Mouse (Mus musculus) embryonic facial prominence, embryonic 11.5 days (tissue): ENCODE measurements at regions not wholly inside any gene's neighbourhood (a gene's known extent, or its start where the extent isn't known, plus 50 kb on each side); places are given as distances from the start of the nearest gene placed in this dataset.
A peak's percentile ranks its signal among the peaks of the same experiment; 100 is the strongest.

Experiments
- ATAC-seq: fragments of 200-750 bp; cut with Nextera tagmentation; replicated peaks from 2 replicates; pipeline ENCODE4 v1.8.0; 2017; ENCODE audit warnings: low read depth; ENCODE audit not compliant: insufficient number of reproducible peaks, low FRiP score, low TSS enrichment
- DNase-seq: peaks from one replicate; pipeline ENCODE4 v3.0.0-alpha.2; 2015; ENCODE audit warnings: low spot score
- H3K27ac ChIP-seq: fragments of 300-500 bp; sonication (generic); replicated peaks from 2 replicates; pipeline ENCODE4 v1.5.1; 2014; ENCODE audit warnings: mild to moderate bottlenecking, low read depth, low read length, control low read depth
- H3K27me3 ChIP-seq: fragments of 300-500 bp; sonication (generic); 2 replicates; pipeline ENCODE4 v1.6.1; 2014; ENCODE audit warnings: mild to moderate bottlenecking, low read length, moderate library complexity, mixed read lengths; ENCODE audit not compliant: control insufficient read depth, insufficient read depth
- H3K36me3 ChIP-seq: fragments of 300-500 bp; sonication (generic); replicated peaks from 2 replicates; pipeline ENCODE4 v1.6.1; 2014; ENCODE audit warnings: low read depth, mild to moderate bottlenecking, low read length, moderate library complexity, mixed read lengths; ENCODE audit not compliant: control insufficient read depth, insufficient read depth
- H3K4me1 ChIP-seq: fragments of 300-500 bp; sonication (generic); 2 replicates; pipeline ENCODE4 v1.6.1; 2014; ENCODE audit warnings: low read length, mixed read lengths; ENCODE audit not compliant: control insufficient read depth, insufficient read depth
- H3K4me2 ChIP-seq: fragments of 300-500 bp; sonication (generic); 2 replicates; pipeline ENCODE4 v1.6.1; 2014; ENCODE audit warnings: low read depth, mild to moderate bottlenecking, control low read depth, low read length, moderate library complexity
- H3K4me3 ChIP-seq: fragments of 300-500 bp; sonication (generic); 2 replicates; pipeline ENCODE4 v1.5.1; 2014; ENCODE audit warnings: low read depth, low read length, control low read depth
- H3K9ac ChIP-seq: fragments of 300-500 bp; sonication (generic); replicated peaks from 2 replicates; pipeline ENCODE4 v1.6.1; 2014; ENCODE audit warnings: mild to moderate bottlenecking, control low read depth, low read length
- H3K9me3 ChIP-seq: fragments of 300-500 bp; sonication (generic); replicated peaks from 2 replicates; pipeline ENCODE4 v1.6.1; 2016; ENCODE audit warnings: mild to moderate bottlenecking, low read length, inconsistent platforms, mixed read lengths; ENCODE audit not compliant: control insufficient read depth
- whole genome bisulfite sequencing: fragments of 180-500 bp; shearing (Covaris S2); extraction: QIAGEN DNeasy Blood & Tissue Kit; methylation state at CpG from one replicate; pipeline ENCODE4 v1.1.7; 2014; 5-methylcytosine and 5-hydroxymethylcytosine counted together

DNA sequence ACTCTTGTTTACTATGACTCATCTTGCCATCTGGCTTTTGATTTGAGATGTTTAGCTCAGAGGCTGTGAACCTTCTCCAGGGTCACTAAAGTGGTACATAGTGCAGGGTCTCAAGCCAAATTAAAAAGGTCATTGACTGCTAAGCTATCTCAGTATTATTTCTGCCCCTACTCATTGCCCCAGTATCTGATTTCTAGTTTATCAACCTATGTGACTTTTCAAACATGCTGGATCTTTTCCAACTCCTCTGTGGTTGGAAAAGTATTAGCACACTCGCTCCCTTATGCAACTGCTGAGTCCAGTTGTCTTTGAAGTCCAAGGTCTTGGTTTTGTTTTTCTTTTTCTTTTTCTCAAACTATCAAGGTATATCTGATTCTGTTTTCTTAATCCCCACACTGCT lies 301.0 kb downstream of the Pdzph1 start:
- DNase-seq = no peak
- Histone ChIP-seq H3K4me1 (no peaks in the 10 kb centered on the region), H3K9ac (no peak overlapping the region), H3K4me3 (no peak overlapping the region), H3K27me3 (no peaks in the 10 kb centered on the region), H3K36me3 (no peaks in the 10 kb centered on the region), H3K4me2 (no peak overlapping the region), H3K27ac (no peak overlapping the region), H3K9me3 (no peaks in the 10 kb centered on the region)
- no peak for ATAC-seq
- WGBS = 64% methylated on average over 1 of the region's 1 CpGs

DNA sequence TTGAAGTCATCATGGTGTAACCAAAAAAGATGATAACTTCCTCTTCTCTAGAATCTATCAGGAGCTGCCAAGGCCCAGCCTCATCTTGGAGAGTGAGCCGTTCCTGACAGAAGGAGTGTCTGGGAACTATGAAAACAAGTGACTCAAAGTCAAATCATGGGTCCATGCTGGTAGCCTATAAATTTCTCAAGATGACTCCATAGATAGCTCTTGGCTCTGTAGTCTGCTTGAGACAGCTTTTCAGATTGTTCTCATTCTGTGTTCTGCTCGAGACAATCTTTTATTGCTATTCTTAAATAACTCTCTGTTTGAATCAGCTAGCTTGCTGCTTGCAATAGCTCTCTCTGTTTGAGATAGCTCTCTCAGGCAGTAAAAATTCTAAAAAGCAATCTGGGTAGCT lies 318.9 kb downstream of the Pdzph1 start:
- Histone ChIP-seq H3K4me1 (no peaks in the 10 kb centered on the region), H3K9me3 (no peaks in the 10 kb centered on the region), H3K27me3 (no peaks in the 10 kb centered on the region), H3K27ac (no peak overlapping the region), H3K4me3 (no peak overlapping the region), H3K9ac (no peak overlapping the region), H3K36me3 (no peaks in the 10 kb centered on the region), H3K4me2 (no peak overlapping the region)
- ATAC-seq = no peak
- DNase-seq = no peak
- 72% methylated on average over 2 of the region's 2 CpGs for WGBS

DNA sequence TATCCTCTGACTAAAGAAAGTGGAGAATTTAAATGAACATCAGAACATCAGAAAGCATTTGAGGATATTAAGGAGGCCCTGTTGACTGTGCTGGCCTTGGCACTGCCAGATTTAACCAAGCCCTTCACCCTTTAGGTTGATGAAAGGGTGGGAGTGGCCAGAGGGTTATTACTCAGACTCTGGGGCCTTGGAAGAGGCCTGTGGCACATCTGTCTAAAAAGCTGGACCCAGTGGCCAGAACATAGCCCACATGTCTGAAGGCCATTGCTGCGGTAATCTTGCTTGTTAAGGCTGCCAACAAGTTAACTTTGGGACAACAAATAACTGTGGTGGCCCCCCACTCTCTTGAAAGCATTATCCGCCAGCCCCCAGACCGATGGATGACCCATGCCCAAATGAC lies 323.1 kb downstream of the Pdzph1 start:
- Histone ChIP-seq H3K27ac (no peak overlapping the region), H3K9ac (no peak overlapping the region), H3K4me1 (no peaks in the 10 kb centered on the region), H3K9me3 (no peaks in the 10 kb centered on the region), H3K4me3 (no peak overlapping the region), H3K4me2 (no peak overlapping the region), H3K27me3 (no peaks in the 10 kb centered on the region), H3K36me3 (no peaks in the 10 kb centered on the region)
- no peak for DNase-seq
- 93% methylated on average over 3 of the region's 3 CpGs for WGBS
- no peak for ATAC-seq

DNA sequence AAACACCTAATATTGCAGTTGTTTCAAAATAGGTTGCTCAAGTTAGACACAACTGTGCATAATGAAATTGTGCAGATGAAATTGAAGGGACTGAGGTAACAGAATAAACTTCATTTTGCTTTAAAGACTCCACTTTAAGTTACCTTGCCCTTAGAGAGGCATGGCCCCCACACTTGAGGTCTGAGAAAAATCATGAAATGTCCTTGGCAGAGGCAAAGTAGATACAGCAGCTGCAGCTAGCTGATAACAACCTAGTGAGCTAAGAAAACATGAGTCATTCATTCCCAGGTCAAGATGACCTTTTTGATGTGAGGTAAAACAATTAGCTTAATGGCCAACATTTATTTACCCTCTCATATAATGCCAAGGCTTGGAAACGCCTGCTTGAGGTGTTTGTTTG lies 347.4 kb downstream of the Pdzph1 start:
- Histone ChIP-seq H3K27me3 (no peaks in the 10 kb centered on the region), H3K4me3 (no peak overlapping the region), H3K27ac (no peak overlapping the region), H3K9ac (no peak overlapping the region), H3K9me3 (no peaks in the 10 kb centered on the region), H3K36me3 (no peaks in the 10 kb centered on the region), H3K4me2 (no peak overlapping the region), H3K4me1 (no peaks in the 10 kb centered on the region)
- no peak for ATAC-seq
- no peak for DNase-seq
- WGBS = 45% methylated on average over 1 of the region's 1 CpGs

DNA sequence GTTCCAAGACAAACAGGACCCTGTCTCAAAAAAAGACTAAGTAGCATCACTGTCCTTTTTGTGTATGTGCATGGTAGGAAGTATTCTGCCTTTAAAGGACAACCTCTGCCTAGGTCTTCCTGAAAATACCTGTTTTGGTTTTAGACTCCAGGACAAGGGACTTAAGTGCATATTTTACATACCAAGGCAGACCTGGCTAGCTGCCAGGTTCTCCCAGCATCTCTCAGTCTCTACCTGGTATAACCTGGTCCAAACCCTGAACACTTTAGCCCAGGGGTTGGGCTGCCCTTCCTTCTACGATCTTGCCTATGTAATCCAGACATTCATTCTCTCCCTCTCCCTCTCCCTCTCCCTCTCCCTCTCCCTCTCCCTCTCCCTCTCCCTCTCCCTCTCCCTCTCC lies 348.9 kb downstream of the Pdzph1 start:
- no peak for ATAC-seq
- H3K4me3 ChIP-seq = no peak overlapping the region
- no peaks in the 10 kb centered on the region for H3K27me3 ChIP-seq
- no peak overlapping the region for H3K9ac ChIP-seq
- no peaks in the 10 kb centered on the region for H3K36me3 ChIP-seq
- no peak overlapping the region for H3K27ac ChIP-seq
- WGBS = 67% methylated on average over 1 of the region's 1 CpGs
- H3K4me1 ChIP-seq = no peaks in the 10 kb centered on the region
- no peak for DNase-seq
- no peaks in the 10 kb centered on the region for H3K9me3 ChIP-seq
- no peak overlapping the region for H3K4me2 ChIP-seq

DNA sequence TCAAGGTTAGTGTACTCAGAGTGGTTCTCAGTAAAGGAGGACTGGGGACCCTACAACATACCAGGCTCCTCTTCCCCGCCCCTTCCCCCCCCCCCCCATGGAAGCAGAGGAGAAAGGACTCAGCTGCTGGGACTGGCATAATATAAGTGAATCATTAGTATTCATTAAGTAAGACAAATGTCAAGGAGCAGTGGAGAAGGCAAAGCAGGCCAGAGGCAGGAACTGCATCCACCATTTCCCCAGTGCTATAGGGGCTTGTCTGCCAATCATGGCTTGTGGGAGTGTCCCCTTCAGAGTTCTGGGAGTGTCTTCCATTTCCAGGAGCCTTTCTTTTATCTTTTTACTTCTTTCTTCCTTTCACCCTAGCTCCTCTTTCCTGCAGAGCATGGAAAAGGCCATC lies 392.3 kb downstream of the Pdzph1 start:
- 88% methylated on average over 1 of the region's 1 CpGs for WGBS
- H3K36me3 ChIP-seq = no peaks in the 10 kb centered on the region
- H3K4me1 ChIP-seq = no peaks in the 10 kb centered on the region
- H3K4me2 ChIP-seq = no peak overlapping the region
- H3K27ac ChIP-seq = no peak overlapping the region
- no peak overlapping the region for H3K9ac ChIP-seq
- ATAC-seq (no peak), DNase-seq (no peak)
- no peak overlapping the region for H3K4me3 ChIP-seq
- H3K9me3 ChIP-seq = no peaks in the 10 kb centered on the region
- no peaks in the 10 kb centered on the region for H3K27me3 ChIP-seq

DNA sequence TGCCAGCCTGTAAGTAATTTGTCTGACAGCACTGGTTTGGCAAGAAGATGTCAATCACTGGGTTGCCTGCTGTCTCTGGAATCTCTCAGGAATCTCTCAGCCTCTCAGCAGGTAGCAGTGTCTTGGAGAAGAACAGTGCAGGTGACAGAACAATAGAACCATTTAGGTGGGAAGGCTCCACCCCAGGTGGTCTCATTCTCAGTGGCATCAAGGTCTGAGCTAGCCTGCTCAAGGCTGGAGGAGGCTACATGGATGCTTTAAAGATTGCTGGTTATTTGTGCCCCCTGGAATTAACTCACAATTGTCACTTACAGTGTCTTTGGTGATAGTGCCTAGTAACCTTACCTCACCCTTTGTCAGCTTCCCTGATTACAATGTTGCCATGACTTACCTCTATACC lies 394.5 kb downstream of the Pdzph1 start:
- H3K4me3 ChIP-seq = no peak overlapping the region
- DNase-seq (no peak), ATAC-seq (no peak)
- H3K4me2 ChIP-seq = no peak overlapping the region
- H3K27ac ChIP-seq = no peak overlapping the region
- H3K27me3 ChIP-seq = no peaks in the 10 kb centered on the region
- H3K9ac ChIP-seq = no peak overlapping the region
- H3K36me3 ChIP-seq = no peaks in the 10 kb centered on the region
- H3K4me1 ChIP-seq = no peaks in the 10 kb centered on the region
- H3K9me3 ChIP-seq = no peaks in the 10 kb centered on the region

DNA sequence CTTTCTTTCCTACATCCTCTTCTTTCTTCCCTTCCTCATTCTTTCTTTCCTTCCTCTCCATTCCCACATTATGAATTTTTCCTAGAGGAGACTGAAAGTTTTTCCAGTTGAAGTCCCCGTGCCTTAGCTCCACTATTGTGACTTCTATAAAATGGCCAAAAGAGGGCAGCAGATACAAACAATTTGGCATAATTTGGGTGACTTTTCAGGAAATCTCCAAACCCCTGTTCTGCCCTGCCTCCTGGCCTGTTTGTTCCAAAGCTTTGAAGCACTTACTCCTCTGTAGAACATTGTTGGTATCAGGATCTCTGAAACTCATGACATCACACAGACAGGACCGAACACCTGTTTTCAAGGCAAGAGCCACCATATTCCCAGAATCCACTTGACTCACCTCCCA lies 403.2 kb downstream of the Pdzph1 start:
- H3K27ac ChIP-seq = no peak overlapping the region
- H3K4me2 ChIP-seq = no peak overlapping the region
- no peak overlapping the region for H3K4me3 ChIP-seq
- 53% methylated on average over 2 of the region's 2 CpGs for WGBS
- H3K9me3 ChIP-seq = no peaks in the 10 kb centered on the region
- H3K27me3 ChIP-seq = no peaks in the 10 kb centered on the region
- ATAC-seq (no peak), DNase-seq (peak; percentile 70)
- H3K4me1 ChIP-seq = no peaks in the 10 kb centered on the region
- no peaks in the 10 kb centered on the region for H3K36me3 ChIP-seq
- H3K9ac ChIP-seq = no peak overlapping the region

DNA sequence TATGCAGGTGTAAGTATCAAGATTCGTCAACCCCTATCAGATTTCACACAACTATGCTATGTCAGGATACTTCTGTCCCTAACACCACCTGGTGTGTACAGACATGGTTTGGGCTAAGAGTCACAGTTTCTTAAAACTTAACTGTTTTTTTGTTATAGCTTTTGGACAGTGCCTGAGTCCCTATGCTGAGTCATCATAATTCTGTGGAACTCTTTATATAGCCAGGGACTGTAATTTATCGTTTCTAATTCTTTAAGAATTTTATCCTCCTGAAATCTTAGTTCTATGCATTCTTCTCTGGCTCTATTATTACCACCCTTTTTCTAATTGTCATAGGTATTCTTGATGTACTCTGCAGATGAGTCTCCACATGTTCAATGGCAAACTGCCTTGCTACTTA lies 418.3 kb downstream of the Pdzph1 start:
- no peaks in the 10 kb centered on the region for H3K4me1 ChIP-seq
- no peaks in the 10 kb centered on the region for H3K36me3 ChIP-seq
- H3K27ac ChIP-seq = no peak overlapping the region
- H3K4me2 ChIP-seq = no peak overlapping the region
- WGBS = 91% methylated on average over 2 of the region's 2 CpGs
- no peaks in the 10 kb centered on the region for H3K27me3 ChIP-seq
- H3K4me3 ChIP-seq = no peak overlapping the region
- H3K9ac ChIP-seq = no peak overlapping the region
- DNase-seq = no peak
- ATAC-seq = no peak
- no peaks in the 10 kb centered on the region for H3K9me3 ChIP-seq
